Mouse (Mus musculus) neural tube, embryonic 14.5 days (tissue): ENCODE measurements around the gene Pced1a. TPM values are rescaled to one million over a fixed set of nuclear protein-coding genes. Genes with fewer than 3 reads are reported as not detected.

Experiments
- ATAC-seq: fragments of 200-750 bp; cut with Nextera tagmentation; 2 replicates; pipeline ENCODE4 v1.8.0; 2017; ENCODE audit warnings: low read depth, mild to moderate bottlenecking, moderate TSS enrichment, moderate library complexity
- H3K27ac ChIP-seq: fragments of 300-500 bp; sonication (generic); 2 replicates; pipeline ENCODE4 v1.5.1; 2014; ENCODE audit warnings: low read depth, mild to moderate bottlenecking, control low read depth, low read length, moderate library complexity, mixed read lengths
- H3K27me3 ChIP-seq: fragments of 300-500 bp; sonication (generic); 2 replicates; pipeline ENCODE4 v1.6.1; 2014; ENCODE audit warnings: low read length; ENCODE audit not compliant: control insufficient read depth, insufficient read depth
- H3K36me3 ChIP-seq: fragments of 300-500 bp; sonication (generic); 2 replicates; pipeline ENCODE4 v1.6.1; 2014; ENCODE audit warnings: low read length, mixed read lengths; ENCODE audit not compliant: control insufficient read depth, insufficient read depth
- H3K4me1 ChIP-seq: fragments of 300-500 bp; sonication (generic); 2 replicates; pipeline ENCODE4 v1.6.1; 2014; ENCODE audit warnings: low read length; ENCODE audit not compliant: control insufficient read depth, insufficient read depth
- H3K4me2 ChIP-seq: fragments of 300-500 bp; sonication (generic); 2 replicates; pipeline ENCODE4 v1.6.1; 2014; ENCODE audit warnings: mild to moderate bottlenecking, low read depth, low read length, control low read depth
- H3K4me3 ChIP-seq: fragments of 300-500 bp; sonication (generic); 2 replicates; pipeline ENCODE4 v1.5.1; 2014; ENCODE audit warnings: low read depth, low read length, control low read depth, mixed read lengths
- H3K9ac ChIP-seq: fragments of 300-500 bp; sonication (generic); replicated peaks from 2 replicates; pipeline ENCODE4 v1.6.1; 2014; ENCODE audit warnings: low read depth, mild to moderate bottlenecking, control low read depth, low read length, mixed read lengths
- H3K9me3 ChIP-seq: fragments of 300-500 bp; sonication (generic); 2 replicates; pipeline ENCODE4 v1.6.1; 2016; ENCODE audit warnings: low read length; ENCODE audit not compliant: control insufficient read depth
- WGBS: fragments of 180-500 bp; shearing (Covaris S2); extraction: QIAGEN DNeasy Blood & Tissue Kit; methylation state at CpG from one replicate; pipeline ENCODE4 v1.1.7; 2014; 5-methylcytosine and 5-hydroxymethylcytosine counted together
- polyA plus RNA-seq: library from polyadenylated mRNA; unstranded; fragments of >200 nt; fragmentation: Nextera tagmentation; extraction: Ambion mirVana; gene quantifications from 2 replicates; pipeline ENCODE4 v1.2.1, GENCODE M21; 2014

Pced1a gene
- polyA plus RNA-seq, 1 experiment from 2014 or later, result 11.5 TPM

DNA sequence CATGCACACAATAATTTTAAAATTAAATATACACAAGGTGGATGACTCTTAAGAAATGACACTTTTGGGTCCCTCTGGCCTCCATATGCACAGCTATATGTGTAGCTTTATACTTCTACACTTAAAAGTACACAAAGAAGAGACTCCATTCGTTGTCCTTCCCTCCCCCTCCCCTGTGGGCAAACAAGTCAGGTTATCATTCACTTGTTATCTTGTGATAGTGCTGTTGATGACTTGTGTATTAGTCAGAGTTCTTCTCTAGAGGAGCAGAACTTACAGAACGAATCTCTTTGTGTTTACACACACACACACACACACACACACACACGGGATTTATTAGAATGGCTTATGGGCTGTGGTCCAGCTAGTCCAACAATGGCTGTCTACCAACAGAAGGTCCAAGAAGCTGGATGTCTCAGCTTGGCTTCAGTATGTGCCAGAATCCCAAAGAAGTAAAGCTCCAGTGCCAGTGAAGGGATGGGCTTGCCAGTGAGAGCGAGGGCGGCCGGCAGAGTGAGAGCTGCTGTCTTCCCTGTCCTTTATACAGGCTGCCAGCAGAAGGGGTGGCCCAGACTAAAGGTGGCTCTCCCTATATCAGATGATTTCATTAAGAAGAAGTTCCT, 30.4 kb upstream of the Pced1a start:
- Histone ChIP-seq H3K27ac (no peak overlapping the region), H3K4me1 (0 out of 2 replicates have a peak, but pooled peaks cover 10% of the 10 kb centered on the region), H3K9ac (no peak overlapping the region), H3K4me3 (no peak overlapping the region), H3K36me3 (no peaks in the 10 kb centered on the region), H3K27me3 (no peaks in the 10 kb centered on the region), H3K9me3 (no peaks in the 10 kb centered on the region), H3K4me2 (no peak overlapping the region)
- WGBS, result 71% methylated on average over 6 of the region's 6 CpGs
- no peak for ATAC-seq

DNA sequence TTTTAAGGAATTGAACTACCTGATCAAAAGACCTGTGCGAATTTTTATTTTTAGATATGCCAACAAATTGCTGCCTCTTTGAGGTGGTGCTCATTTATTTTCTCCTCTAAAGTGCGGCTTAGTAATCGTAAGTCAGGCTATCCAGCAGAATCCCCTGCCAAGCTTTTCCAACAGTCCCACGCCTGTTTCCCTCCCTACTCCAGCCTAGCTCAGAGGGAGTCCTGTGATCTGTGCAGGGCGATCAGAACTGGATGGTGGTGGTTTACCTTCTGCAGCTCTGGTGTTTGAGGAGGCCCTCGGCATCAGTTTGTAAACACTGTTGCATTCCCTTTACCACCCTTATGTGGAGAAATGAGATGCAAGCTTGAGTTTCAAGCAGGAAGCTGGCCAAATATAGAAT, 28.9 kb upstream of the Pced1a start:
- no peaks in the 10 kb centered on the region for H3K36me3 ChIP-seq
- ATAC-seq, result no peak
- H3K4me1 ChIP-seq, result 0 out of 2 replicates have a peak, but pooled peaks cover 14% of the 10 kb centered on the region
- no peaks in the 10 kb centered on the region for H3K9me3 ChIP-seq
- H3K27me3 ChIP-seq, result no peaks in the 10 kb centered on the region
- WGBS, result 71% methylated on average over 6 of the region's 6 CpGs
- no peak overlapping the region for H3K27ac ChIP-seq
- no peak overlapping the region for H3K9ac ChIP-seq
- no peak overlapping the region for H3K4me3 ChIP-seq
- no peak overlapping the region for H3K4me2 ChIP-seq

DNA sequence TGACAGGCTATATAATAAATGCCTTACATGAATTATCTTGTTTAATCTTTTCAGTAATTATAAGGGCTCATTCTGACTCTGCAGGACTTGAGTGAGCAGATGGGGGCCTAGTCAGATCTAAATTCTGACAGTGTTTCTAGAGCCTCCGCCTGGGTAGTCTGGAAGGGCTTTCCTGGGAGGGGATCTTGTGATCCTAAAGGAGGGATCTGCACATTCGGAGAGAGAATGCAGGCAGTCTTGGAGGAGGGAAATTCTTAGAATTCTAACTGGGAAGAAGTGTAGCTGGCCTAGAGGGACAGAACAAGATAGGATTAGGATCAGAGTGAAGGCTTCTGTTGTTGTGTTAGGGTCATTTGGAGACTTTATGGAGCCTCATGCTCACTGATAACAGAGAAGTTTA, 27.8 kb upstream of the Pced1a start:
- Histone ChIP-seq H3K27ac (no peak overlapping the region), H3K4me3 (no peak overlapping the region), H3K4me2 (no peak overlapping the region), H3K9me3 (no peaks in the 10 kb centered on the region), H3K4me1 (0 out of 2 replicates have a peak, but pooled peaks cover 14% of the 10 kb centered on the region), H3K36me3 (no peaks in the 10 kb centered on the region), H3K27me3 (no peaks in the 10 kb centered on the region), H3K9ac (no peak overlapping the region)
- ATAC-seq, result no peak
- WGBS, result 73% methylated on average over 2 of the region's 2 CpGs

DNA sequence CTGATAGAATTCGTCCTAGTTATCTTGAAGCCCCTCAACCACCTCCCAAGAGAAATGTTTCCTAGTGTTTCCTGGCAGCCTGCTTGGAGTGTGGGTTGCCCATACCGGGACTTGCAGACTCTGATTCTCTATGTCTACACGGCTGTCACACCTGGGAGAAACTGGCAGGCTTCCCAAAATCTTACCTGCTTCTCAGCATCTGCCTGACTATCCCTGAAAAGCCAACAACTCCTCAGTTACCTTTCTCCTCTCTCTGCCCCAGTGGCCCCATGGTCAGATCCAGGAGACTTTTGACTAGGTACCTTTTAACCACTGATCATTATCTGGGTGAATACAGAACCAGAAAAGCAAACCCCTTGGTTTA, 27.2 kb upstream of the Pced1a start:
- no peak overlapping the region for H3K27ac ChIP-seq
- H3K36me3 ChIP-seq, result no peaks in the 10 kb centered on the region
- H3K4me1 ChIP-seq, result 0 out of 2 replicates have a peak, but pooled peaks cover 14% of the 10 kb centered on the region
- ATAC-seq, result no peak
- no peaks in the 10 kb centered on the region for H3K27me3 ChIP-seq
- WGBS, result 73% methylated on average over 3 of the region's 3 CpGs
- H3K4me2 ChIP-seq, result peak overlapping the region; percentile 93
- H3K4me3 ChIP-seq, result no peak overlapping the region
- no peak overlapping the region for H3K9ac ChIP-seq
- no peaks in the 10 kb centered on the region for H3K9me3 ChIP-seq

DNA sequence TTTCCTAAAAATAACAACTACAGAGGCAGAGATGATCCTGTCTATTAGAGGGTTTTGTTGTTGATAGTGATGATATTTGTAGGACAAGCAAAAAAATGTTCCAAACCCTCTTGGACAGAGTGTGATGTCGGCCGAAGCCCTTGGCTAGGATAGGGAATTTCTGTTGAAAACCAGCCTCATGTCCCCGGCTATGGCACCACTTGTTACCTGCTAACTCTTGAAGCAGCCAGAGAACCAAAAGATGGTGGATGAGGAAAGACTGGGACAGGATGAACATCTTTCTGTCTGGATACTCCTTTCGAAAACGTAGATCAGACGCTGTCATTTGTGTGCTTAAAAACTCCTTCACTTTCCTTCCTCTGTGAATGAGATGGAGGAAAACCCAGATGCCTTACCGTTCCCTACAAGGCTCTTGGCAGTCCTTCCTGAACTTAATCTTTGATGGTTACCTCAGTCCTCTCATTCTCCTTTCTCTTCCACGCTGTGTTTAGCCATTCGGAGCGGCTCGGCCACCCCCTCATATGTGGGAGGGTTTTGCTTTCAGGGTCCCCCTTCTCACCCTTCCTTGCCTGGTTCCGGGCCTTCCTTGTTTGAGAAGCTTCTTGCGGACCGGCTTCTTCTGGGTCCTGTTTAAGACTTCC, 26.7 kb upstream of the Pced1a start:
- WGBS, result 76% methylated on average over 14 of the region's 14 CpGs

DNA sequence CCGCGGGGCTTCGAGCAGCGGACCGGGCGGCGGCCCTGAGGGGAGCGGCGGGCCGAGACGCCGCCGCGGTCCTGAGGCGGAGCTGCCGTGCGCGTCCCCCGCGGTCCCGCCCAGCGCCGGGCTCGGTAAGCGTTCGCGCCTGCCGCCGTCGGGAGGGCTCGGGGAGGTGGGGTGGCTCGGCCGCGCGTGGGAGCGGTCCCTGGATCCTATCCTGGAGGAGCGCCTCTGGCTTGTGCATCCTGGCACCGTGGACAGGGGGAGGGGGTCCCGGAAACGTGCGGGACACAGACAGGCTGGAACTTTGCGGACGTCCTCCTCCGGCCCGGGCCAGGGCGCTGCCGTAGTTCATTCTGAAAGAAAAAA, 25.9 kb upstream of the Pced1a start:
- H3K9ac ChIP-seq, result peak overlapping the region; percentile 88
- no peaks in the 10 kb centered on the region for H3K9me3 ChIP-seq
- peak overlapping the region; percentile 93 for H3K4me2 ChIP-seq
- H3K4me3 ChIP-seq, result peak overlapping the region; percentile 91
- peak; percentile 85 for ATAC-seq
- under 1% methylated on average over 29 of the region's 47 CpGs for WGBS
- peak overlapping the region; percentile 80 for H3K27ac ChIP-seq
- H3K27me3 ChIP-seq, result no peaks in the 10 kb centered on the region
- no peaks in the 10 kb centered on the region for H3K36me3 ChIP-seq
- 0 out of 2 replicates have a peak, but pooled peaks cover 14% of the 10 kb centered on the region for H3K4me1 ChIP-seq

More for the DNA sequence above, 26.7 kb upstream of the Pced1a start:
- H3K27ac ChIP-seq, result no peak overlapping the region
- H3K36me3 ChIP-seq, result no peaks in the 10 kb centered on the region
- H3K4me1 ChIP-seq, result 0 out of 2 replicates have a peak, but pooled peaks cover 14% of the 10 kb centered on the region
- H3K9ac ChIP-seq, result peak overlapping the region; percentile 88
- ATAC-seq, result no peak
- H3K4me3 ChIP-seq, result peak overlapping the region; percentile 91
- no peaks in the 10 kb centered on the region for H3K27me3 ChIP-seq
- H3K9me3 ChIP-seq, result no peaks in the 10 kb centered on the region
- peak overlapping the region; percentile 93 for H3K4me2 ChIP-seq

DNA sequence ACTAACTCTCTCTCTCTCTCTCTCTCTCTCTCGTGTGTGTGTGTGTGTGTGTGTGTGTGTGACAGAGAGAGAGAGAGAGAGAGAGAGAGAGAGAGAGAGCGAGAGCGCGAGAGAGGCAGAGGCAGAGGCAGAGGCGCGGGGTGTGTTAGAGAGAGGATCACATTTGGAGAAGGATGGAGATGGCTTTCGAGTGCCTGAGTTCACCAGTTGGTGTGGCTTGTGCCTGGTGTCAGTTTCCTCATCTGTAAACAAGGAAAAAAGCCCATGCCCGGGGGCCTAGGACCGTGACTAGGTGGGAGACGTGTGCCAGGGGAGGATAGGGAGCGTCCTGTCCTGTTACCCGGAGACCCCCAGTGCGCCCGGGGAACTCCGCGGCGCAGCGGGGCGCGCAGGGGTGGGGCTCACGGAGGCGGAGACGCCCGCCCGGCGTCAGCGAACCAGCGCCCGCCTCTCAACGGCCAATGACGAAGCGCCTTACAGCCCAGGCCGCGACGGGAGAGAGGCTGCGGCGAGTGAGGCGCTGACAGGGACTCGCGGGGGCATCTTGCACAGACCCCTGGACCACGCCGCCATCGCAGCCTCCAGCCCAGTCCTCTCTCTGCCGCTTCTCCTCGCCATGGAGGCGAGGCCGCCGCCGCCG, 25.4 kb upstream of the Pced1a start, which contains the start of gene Ptpra:
Ptpra (plus strand) TSS at position 485 of the 640 bp plus-strand sequence.
- Histone ChIP-seq H3K9ac (peak within 1 kb of the TSS; percentile 88), H3K9me3 (no peaks in the 10 kb centered on the region), H3K4me3 (peak within 1 kb of the TSS; percentile 91), H3K4me2 (peak within 1 kb of the TSS; percentile 93), H3K27me3 (no peaks in the 10 kb centered on the region), H3K4me1 (0 out of 2 replicates have a peak, but pooled peaks cover 14% of the 10 kb centered on the region), H3K27ac (peak within 1 kb of the TSS; percentile 80), H3K36me3 (no peaks in the 10 kb centered on the region)
- peak; percentile 98 for ATAC-seq
- WGBS, result under 1% methylated on average over 41 of the region's 50 CpGs

DNA sequence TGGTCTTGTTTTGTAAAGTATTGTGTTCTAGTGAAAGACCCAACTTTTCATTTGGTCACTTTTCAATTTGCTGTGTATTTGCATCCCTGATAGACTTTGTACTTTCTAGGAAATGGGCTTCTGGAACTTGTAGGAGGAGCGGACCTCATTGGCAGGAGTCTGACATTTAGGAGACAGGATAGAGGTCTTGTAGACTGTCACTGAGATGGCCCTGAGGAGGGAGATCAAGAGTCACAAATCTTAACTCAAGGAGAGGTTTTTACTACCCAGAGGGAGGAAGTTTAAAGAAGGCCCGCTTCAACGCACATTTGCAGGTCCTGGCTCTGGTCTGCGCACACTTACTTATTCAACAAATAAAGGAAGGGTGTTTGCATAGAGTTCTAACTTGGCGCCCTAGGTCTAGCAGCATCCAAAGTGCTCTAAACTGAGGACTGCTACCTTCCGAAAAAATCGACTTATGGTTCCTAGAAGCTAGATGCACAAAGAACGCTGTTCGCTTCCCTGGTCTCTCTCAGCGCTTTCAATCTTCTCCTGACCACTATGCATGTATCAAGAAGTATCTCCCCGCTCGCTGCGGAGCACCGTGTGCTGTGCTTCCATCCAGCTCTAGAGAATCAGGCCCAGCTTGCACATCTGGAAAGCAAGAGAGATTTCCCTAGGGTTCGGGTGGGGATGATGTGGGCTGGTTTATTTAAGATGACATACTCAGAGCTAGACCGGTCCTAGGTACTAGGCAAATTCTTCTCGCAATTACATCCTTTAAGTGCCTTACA, 24.7 kb upstream of the Pced1a start:
- Histone ChIP-seq H3K9ac (peak overlapping the region; percentile 88; the same call in 1 of the 2 replicates), H3K4me1 (0 out of 2 replicates have a peak, but pooled peaks cover 14% of the 10 kb centered on the region), H3K27ac (no peak overlapping the region), H3K4me3 (peak overlapping the region; percentile 91), H3K36me3 (no peaks in the 10 kb centered on the region), H3K4me2 (peak overlapping the region; percentile 93), H3K27me3 (no peaks in the 10 kb centered on the region), H3K9me3 (no peaks in the 10 kb centered on the region)
- WGBS, result 9% methylated on average over 17 of the region's 17 CpGs
- ATAC-seq, result no peak
